Mouse (Mus musculus) cerebellum, adult 18-20 months (tissue): Measurements from ENCODE around the gene Smarcd3.
"Not testable (repeated sequence)": the region's sequence is repeated elsewhere in the genome, so short reads cannot be mapped to it uniquely, and the experiment has no call there.

ENCODE experiments used
- DNase-seq, 2 experiments: peaks; one replicate each; pipeline ENCODE4 v3.0.0; 2021

The Smarcd3 gene

GRCm38 (mm10) chr5:24596519-24597171, 27.6 kb downstream of the Smarcd3 start:
- peak; percentile 35 to 44 for DNase-seq

GRCm38 (mm10) chr5:24595786-24596380, 28.3 kb downstream of the Smarcd3 start:
- DNase-seq = no peak

GRCm38 (mm10) chr5:24595261-24595660, 28.9 kb downstream of the Smarcd3 start:
- no peak for DNase-seq

DNA sequence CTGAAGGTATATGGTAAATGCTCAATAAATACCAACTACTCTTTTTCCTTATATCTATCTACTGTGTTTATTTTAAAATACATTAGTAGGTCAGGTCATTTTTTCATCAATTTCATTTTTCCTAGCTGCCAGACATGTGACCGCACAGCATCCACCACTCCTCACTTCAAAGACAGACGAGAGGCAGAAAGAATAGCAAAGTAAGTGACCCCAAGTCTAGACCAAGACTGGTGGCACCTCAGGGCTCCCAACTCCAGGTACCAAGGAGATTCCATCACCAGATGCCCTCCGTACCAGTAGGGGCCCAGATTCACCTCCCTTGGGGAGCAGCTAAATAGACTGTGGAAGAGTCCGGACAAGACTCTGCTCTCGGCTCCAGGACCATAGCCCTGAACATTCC, 29.9 kb downstream of the Smarcd3 start:
- no peak for DNase-seq

- DNase-seq = no peak
These were observed 30.3 kb downstream of the Smarcd3 start for GRCm38 (mm10) chr5:24593928-24594327.

DNA sequence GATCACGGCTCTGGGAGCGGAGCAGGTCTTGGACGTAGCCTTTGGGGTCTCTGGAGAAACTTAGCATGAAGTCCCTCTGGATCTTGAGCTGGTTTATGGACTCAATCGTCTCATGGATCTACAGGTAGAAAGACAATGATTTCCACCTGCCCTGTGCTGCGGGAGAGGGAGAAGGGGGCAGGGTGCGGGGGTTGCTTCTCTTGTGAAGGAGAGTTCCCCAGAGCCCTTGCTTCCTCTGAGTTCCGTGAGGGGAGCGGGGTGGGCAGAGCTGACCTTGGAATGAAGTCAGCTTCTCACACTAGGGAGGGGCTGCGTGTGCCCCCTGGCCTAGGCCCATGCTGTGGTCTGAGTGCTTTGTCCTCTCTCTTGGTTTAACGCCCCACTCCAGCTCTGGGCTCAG, 31.0 kb downstream of the Smarcd3 start:
- DNase-seq = no peak

DNA sequence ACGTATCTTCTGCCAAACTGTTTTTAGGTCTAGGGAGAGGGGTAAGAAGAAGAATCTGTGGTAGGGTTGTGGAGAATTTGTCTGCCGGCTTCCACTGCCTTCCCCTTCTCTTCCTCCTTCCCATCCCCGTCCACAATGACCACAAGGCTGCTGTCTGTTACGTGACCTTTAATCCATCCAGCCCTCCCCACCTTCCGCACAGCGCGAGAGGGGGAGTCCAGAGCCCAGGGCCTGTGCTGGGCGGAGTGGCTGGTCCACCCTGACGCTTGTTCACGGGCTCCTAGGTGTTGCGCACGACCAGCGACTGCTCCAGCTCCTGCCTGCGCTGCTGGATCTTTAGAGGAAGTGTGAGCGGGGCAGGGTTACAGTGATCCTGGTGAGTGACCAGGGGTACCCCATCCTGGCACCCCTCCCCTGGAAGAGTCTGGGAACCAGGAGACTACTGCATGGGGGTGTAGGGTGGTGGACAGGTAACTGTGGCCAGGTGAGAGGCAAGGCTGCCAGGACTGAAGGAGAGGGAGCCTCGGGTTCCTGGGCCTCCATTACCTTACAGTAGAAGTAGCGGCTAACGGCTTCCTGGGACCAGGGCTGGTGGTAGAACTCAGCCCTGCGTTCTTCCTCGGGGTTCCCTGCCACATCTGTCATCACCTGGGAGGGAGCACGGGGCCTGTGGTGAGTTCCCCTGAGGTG, 31.6 kb downstream of the Smarcd3 start:
- DNase-seq = no peak

DNA sequence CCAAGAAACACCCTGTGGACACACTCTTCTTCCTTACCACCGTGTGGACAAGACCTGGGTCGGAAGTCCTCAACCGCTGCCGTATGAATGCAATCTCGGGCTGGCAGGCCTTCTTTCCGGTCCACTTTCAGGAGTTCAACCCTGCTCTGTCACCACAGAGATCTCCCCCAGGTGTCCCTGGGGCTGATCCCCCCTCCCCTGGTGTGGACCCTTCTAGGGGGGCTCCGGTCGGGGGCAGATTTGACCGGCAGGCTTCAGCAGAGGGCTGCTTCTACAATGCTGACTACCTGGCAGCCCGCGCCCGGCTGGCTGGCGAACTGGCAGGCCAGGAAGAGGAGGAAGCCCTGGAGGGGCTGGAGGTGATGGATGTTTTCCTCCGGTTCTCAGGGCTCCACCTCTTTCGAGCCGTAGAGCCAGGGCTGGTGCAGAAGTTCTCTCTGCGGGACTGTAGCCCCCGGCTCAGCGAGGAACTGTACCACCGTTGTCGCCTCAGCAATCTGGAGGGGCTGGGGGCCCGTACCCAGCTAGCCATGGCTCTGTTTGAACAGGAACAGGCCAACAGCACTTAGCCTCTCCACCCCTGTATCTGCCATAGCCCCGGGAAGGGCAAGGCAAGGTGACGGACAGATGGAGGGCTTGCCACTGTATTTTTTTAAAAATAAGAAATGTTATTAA, 32.3 kb downstream of the Smarcd3 start:
- no peak for DNase-seq

GRCm38 (mm10) chr5:24591268-24591721, 32.9 kb downstream of the Smarcd3 start:
- no peak for DNase-seq

- DNase-seq = no peak
These were observed 34.4 kb downstream of the Smarcd3 start for GRCm38 (mm10) chr5:24589511-24590500.

DNA sequence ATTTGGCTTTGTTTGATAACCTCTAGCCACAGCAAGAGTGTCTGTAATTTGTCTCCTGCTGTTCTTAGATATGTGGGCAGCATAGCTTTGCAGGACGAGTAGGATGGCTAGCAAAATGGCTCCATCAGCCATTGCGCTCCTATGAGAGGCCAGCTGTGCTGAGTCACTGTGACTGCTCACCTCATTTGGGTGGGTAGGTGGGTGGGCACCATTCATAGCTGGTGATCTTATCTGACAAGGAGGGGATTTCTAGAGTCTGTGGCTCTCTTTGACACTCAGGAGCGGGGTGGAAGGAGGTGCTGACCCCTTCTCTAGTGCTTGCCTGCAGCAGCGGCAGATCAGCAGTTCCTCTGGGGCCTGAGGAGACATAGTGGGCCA, 37.0 kb downstream of the Smarcd3 start:
- DNase-seq = no peak

DNA sequence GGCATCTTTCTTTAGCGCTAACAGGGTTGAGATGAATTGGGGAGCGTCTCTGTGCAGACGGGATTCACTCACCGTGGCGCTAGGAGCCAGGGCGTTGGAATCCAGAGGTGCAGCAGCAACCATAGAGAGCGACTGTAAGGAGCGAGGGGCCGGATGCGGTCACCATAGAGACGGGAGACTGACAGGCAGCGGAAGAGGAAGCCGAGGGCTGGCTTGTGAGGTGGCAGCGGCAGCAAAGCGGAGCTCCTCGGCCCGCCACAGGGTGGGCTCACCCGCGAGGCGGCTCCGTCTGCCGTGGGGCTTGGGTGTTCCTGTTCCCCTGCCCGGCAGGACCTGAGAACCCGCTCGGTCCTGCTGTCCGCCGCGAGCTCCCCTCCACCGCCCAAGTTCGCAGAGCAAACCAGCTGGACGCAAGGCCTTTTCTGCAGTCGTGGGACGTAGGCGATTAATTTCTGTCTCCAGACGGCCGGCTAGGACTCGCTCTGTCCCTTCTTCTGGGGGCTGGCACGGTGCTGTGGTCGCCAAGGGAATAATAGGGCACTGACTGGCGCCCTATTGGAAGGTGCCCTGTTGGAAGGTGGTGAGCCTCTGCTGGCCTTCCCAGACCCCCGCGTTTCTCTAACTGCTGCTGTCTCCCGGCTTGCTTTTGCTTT, 37.5 kb downstream of the Smarcd3 start, which contains the start of gene Chpf2:
Gene Chpf2 (plus strand): TSS at position 195 of the 653 bp plus-strand sequence.
- DNase-seq = peak; percentile 76 to 82

- no peak for DNase-seq
These were observed 38.1 kb downstream of the Smarcd3 start for GRCm38 (mm10) chr5:24586106-24586505.

DNA sequence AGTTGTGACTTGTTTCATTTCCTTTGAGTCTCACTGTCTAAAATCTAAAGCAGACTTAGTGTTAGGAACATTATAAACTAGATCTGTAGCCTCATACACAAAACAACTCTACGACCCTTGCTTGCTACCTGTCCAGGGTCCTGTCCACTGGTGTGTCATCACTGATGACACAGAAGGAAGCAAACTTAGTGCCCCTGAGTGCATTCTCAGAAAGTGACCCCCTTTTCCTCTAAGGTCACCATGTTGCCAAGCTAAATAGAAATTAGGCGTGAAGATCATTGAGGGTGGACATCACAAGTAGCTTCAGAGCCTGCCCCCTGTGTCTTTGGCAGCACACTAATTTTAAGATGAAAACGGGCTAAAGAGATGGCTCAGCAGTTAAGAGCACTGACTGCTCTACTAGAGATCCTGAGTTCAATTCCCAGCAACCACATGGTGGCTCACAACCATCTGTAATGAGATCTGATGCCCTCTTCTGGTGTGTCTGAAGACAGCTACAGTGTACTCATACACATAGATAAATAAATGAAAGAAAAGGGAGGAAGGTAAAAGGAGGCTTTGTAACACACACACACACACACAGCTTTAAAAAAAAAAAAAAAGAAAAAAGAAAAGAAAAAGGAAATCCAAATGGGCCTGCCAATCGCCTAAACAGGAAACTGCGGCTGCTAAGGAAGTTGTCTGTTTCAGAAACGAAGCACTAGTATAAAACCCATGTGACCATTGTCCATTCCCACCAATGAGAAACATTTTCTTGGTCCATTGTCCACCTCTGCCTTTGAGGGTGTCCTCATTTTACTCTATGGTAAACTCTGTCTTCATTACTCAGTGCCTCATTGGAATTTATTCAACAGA, 45.9 kb downstream of the Smarcd3 start:
- DNase-seq = no peak

GRCm38 (mm10) chr5:24577183-24577929, 46.9 kb downstream of the Smarcd3 start, which contains the start of gene Abcf2:
Abcf2 (minus strand) TSS chr5:24577467.
- peak; percentile 100 for DNase-seq

- no peak for DNase-seq
These were observed 47.4 kb downstream of the Smarcd3 start for GRCm38 (mm10) chr5:24576801-24577182.

GRCm38 (mm10) chr5:24575948-24576347, 48.3 kb downstream of the Smarcd3 start:
- no peak for DNase-seq

GRCm38 (mm10) chr5:24556709-24557108, 67.5 kb downstream of the Smarcd3 start, which contains the start of gene 4931409K22Rik:
4931409K22Rik (minus strand) TSS chr5:24556809.
- no peak for DNase-seq

DNA sequence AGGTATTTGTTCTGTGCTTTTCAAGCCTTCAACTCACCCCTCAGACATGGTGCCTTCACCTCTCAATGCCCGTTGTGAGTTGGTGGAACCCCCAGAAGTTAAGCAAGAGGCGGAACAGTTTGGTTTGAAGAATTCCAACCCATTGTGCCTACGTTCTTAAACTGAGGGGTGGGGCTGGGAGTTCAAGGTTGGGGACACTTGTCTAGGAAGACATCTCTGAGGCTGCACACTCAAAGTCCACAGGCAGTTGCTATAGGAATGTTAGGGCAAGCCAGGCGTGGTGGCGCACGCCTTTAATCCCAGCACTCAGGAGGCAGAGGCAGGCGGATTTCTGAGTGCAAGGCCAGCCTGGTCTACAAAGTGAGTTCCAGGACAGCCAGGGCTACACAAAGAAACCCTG, 68.9 kb downstream of the Smarcd3 start:
- DNase-seq = not testable (repeated sequence)
